ENCODE assay signal across 27 mouse cellular contexts in the genomic region with DNA sequence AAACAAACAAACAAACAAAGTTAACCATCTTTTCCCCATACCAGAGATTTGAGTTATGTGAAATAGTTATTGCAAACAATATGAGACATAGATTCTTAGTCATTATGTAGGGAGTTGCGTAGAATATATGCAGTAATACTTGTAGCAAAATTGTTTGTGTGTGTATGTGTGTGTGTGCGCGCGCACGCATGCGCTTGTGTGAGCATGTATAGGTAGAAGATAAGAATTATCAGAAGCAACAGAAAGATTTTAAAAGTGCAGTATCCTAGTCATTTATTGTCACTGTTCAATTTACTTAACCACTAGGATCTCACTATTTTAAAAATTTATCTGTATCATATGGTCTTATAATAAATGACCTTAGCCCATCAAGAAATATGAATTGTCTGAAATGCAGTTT.
"Had no signal": no experiment of that assay in that cellular context is flagged by ENCODE, and none has a peak within 500 bp of the region (broad histone marks: within the 10 kb centered on the region; RNA-seq: fewer than 3 reads in every experiment).

No protein-coding gene starts in this region.

- H3K9ac ChIP-seq: limb, embryonic 12.5 days; limb, embryonic 13.5 days; limb, embryonic 15.5 days; liver, embryonic 12.5 days; liver, embryonic 13.5 days; liver, embryonic 14.5 days; liver, embryonic 15.5 days; liver, postnatal 0 days; lung, embryonic 14.5 days; lung, embryonic 15.5 days; midbrain, embryonic 12.5 days; midbrain, embryonic 13.5 days; midbrain, embryonic 15.5 days had no signal

- H3K36me3 ChIP-seq: limb, embryonic 10.5 days; limb, embryonic 12.5 days; limb, embryonic 13.5 days; limb, embryonic 15.5 days; liver, embryonic 12.5 days; liver, embryonic 13.5 days; liver, embryonic 15.5 days; lung, embryonic 15.5 days; midbrain, embryonic 10.5 days; midbrain, embryonic 12.5 days; midbrain, embryonic 13.5 days; midbrain, embryonic 15.5 days had no signal

- H3K27ac ChIP-seq: limb, embryonic 10.5 days; limb, embryonic 12.5 days; limb, embryonic 13.5 days; limb, embryonic 15.5 days; liver, embryonic 12.5 days; liver, embryonic 13.5 days; liver, embryonic 14.5 days; liver, embryonic 15.5 days; lung, embryonic 15.5 days; macrophage; midbrain, embryonic 10.5 days; midbrain, embryonic 12.5 days; midbrain, embryonic 13.5 days; midbrain, embryonic 15.5 days had no signal

- DNase-seq: left cerebral cortex, postnatal 4 days; liver; liver, embryonic 13.5 days; liver, postnatal 0 days; lung, adult 18-20 months; lung, adult 2 months; lung, embryonic 14.5 days; lung, postnatal 10 days; lung, postnatal 14 days; lung, postnatal 36 days; lung, postnatal 4 days; midbrain, embryonic 14.5 days had no signal

- H3K9me3 ChIP-seq: limb, embryonic 10.5 days; limb, embryonic 12.5 days; limb, embryonic 13.5 days; limb, embryonic 15.5 days; liver, embryonic 12.5 days; liver, embryonic 13.5 days; liver, embryonic 15.5 days; lung, embryonic 15.5 days; megakaryocyte, embryonic 14.5 days; midbrain, embryonic 10.5 days; midbrain, embryonic 12.5 days; midbrain, embryonic 13.5 days; midbrain, embryonic 15.5 days had no signal

- H3K27me3 ChIP-seq: limb, embryonic 12.5 days; limb, embryonic 13.5 days; limb, embryonic 15.5 days; liver, embryonic 12.5 days; liver, embryonic 13.5 days; liver, embryonic 15.5 days; lung, embryonic 15.5 days; megakaryocyte, embryonic 14.5 days; midbrain, embryonic 12.5 days; midbrain, embryonic 13.5 days; midbrain, embryonic 15.5 days had no signal

- H3K4me1 ChIP-seq: midbrain, embryonic 13.5 days; midbrain, embryonic 15.5 days had no signal

- H3K4me3 ChIP-seq: limb, embryonic 10.5 days; limb, embryonic 12.5 days; limb, embryonic 13.5 days; limb, embryonic 15.5 days; liver, embryonic 12.5 days; liver, embryonic 13.5 days; liver, embryonic 15.5 days; lung, embryonic 15.5 days; megakaryocyte, embryonic 14.5 days; midbrain, embryonic 10.5 days; midbrain, embryonic 12.5 days; midbrain, embryonic 13.5 days; midbrain, embryonic 15.5 days; myocyte had no signal
